Mouse (Mus musculus): ENCODE results near the gene Olfr463. TPM values are rescaled to one million over a fixed set of nuclear protein-coding genes. Genes with fewer than 3 reads are reported as not detected.
"Not testable (repeated sequence)": the region's sequence is repeated elsewhere in the genome, so short reads cannot be mapped to it uniquely, and the experiment has no call there.

The Olfr463 gene
- polyA plus RNA-seq, 1 experiment, result not detected

DNA sequence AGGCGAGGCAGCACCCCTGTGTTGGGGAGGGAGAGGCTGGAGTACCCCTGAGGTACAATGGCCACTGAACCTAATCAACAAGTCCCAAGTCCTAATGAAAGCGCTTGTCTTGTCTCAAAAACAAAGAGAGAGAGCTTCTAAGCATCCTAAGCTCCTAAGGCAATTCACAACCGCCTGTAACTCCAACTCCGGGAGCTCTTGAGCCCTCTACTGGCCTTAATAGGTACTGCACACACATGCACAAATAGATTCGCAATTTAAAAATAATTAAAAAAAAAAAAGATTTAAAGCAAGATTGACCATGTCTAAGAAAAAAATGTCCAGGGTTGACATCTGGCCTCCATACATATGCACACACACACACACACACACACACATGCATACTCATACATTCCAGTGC, 13.7 kb downstream of the Olfr463 start:
- no peak for TF ChIP-seq POLR2A (IDR thresholded peaks at IDR 0.05; ENCODE audit: borderline replicate concordance, extremely low read depth, low read depth, low read length)
- no peak for TF ChIP-seq CTCF (IDR thresholded peaks at IDR 0.05; ENCODE audit: insufficient read depth, low read length)
- 38% methylated on average over 5 of the region's 5 CpGs for WGBS
- H3K4me1 ChIP-seq (ENCODE audit: control insufficient read depth, insufficient read depth, low read length), result no peaks in the 10 kb centered on the region
- no peak for DNase-seq
- no peak overlapping the region for H3K4me3 ChIP-seq (replicated peaks; ENCODE audit: extremely low read depth, low read depth, low read length)

DNA sequence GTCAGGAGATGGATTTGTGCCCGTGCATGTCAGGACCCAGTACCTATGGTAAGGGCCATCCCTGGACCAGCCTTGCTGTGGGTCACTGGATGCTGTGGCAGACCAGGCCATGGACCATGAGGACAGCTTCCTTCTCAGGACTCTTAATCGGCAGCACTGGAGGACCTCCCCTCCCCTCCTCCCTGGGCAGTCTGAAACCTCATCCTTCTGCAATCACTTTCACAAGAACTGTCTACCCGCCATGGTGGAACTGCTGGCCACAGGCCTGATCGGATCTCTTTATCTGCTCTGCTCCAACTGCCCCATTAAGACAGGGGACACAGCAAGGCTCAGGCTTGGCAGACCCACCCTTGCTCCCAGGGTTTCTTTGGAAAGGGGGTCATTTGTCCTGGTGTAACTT, 15.5 kb downstream of the Olfr463 start:
- TF ChIP-seq POLR2A (IDR thresholded peaks at IDR 0.05; ENCODE audit: borderline replicate concordance, extremely low read depth, low read depth, low read length), result no peak
- TF ChIP-seq CTCF (IDR thresholded peaks at IDR 0.05; ENCODE audit: insufficient read depth, low read length), result no peak
- DNase-seq, result no peak
- Histone ChIP-seq H3K4me3 (replicated peaks; ENCODE audit: extremely low read depth, low read depth, low read length) (no peak overlapping the region), H3K4me1 (ENCODE audit: control insufficient read depth, insufficient read depth, low read length) (no peaks in the 10 kb centered on the region)
- 55% methylated on average over 4 of the region's 4 CpGs for WGBS

DNA sequence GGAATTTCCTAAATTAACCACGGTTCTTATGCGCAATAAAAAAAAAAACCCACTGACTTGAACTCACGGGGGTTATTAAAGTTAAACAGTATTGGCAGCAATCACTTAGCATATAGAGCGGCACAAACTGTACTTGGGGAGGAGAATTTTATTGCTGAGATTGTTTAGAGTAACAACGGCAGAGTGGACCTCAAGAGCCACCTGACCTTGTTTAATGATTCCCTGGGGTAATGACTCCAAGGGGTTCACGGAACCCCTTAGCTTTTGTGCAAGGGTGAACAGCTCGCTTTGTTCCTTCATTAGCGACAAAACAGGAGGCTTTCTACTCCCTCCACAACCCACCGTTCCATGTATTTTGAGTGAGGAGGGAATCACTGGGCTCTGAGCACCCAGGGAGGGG, 17.4 kb downstream of the Olfr463 start:
- H3K4me1 ChIP-seq (ENCODE audit: control insufficient read depth, insufficient read depth, low read length), result no peaks in the 10 kb centered on the region
- DNase-seq, result no peak
- 63% methylated on average over 9 of the region's 9 CpGs for WGBS
- no peak for TF ChIP-seq CTCF (IDR thresholded peaks at IDR 0.05; ENCODE audit: insufficient read depth, low read length)
- TF ChIP-seq POLR2A (IDR thresholded peaks at IDR 0.05; ENCODE audit: borderline replicate concordance, extremely low read depth, low read depth, low read length), result no peak
- no peak overlapping the region for H3K4me3 ChIP-seq (replicated peaks; ENCODE audit: extremely low read depth, low read depth, low read length)

DNA sequence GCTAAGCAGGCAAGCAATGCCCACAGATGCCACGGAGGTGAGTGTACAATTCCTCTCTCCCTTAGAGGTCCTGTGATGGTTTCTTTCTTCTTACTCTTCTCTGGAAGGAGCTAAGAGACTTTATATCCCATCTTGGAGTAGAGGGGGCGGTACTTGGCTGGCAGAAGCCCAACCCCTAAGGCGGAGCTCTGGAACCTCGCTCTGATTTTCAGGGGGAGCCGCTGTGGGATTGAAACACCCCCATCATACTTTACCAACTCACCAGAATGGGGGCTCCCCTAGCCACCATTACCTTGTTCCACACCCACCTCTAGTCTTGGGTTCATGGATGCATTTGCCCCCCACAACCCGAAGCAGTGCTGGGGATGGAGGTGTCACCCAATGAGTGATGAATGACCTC, 21.8 kb downstream of the Olfr463 start, which contains the start of gene Epx:
Epx (minus strand) TSS at position 101 of the 400 bp plus-strand sequence.
- DNase-seq, result no peak
- 75% methylated on average over 6 of the region's 6 CpGs for WGBS
- Histone ChIP-seq H3K4me1 (ENCODE audit: control insufficient read depth, insufficient read depth, low read length) (no peaks in the 10 kb centered on the region), H3K4me3 (replicated peaks; ENCODE audit: extremely low read depth, low read depth, low read length) (no peak within 1 kb of the TSS)
- TF ChIP-seq POLR2A (IDR thresholded peaks at IDR 0.05; ENCODE audit: borderline replicate concordance, extremely low read depth, low read depth, low read length), result no peak
- TF ChIP-seq CTCF (IDR thresholded peaks at IDR 0.05; ENCODE audit: insufficient read depth, low read length), result no peak

DNA sequence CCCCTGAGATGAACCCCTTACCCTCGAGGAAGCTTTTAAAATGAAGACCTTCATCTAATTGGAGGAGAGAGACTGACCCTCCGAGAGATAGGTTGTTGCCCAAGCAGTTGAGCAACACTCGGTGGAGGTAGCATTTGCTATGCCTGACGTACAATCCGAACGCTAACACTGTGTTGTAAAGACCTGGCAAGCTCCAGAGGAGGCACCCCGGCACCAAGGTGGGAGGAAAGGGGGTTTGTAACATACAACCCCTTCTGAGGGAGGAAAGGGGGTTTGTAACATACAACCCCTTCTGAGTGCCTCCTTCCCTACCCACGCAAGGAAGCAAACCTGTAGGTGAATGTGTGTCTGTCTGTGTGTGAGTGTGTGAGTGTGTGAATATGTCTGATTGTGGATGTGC, 25.4 kb downstream of the Olfr463 start:
- 31% methylated on average over 8 of the region's 8 CpGs for WGBS
- Histone ChIP-seq H3K4me1 (ENCODE audit: control insufficient read depth, insufficient read depth, low read length) (no peaks in the 10 kb centered on the region), H3K4me3 (replicated peaks; ENCODE audit: extremely low read depth, low read depth, low read length) (no peak overlapping the region)
- DNase-seq, result no peak
- TF ChIP-seq CTCF (IDR thresholded peaks at IDR 0.05; ENCODE audit: insufficient read depth, low read length), result no peak
- no peak for TF ChIP-seq POLR2A (IDR thresholded peaks at IDR 0.05; ENCODE audit: borderline replicate concordance, extremely low read depth, low read depth, low read length)

DNA sequence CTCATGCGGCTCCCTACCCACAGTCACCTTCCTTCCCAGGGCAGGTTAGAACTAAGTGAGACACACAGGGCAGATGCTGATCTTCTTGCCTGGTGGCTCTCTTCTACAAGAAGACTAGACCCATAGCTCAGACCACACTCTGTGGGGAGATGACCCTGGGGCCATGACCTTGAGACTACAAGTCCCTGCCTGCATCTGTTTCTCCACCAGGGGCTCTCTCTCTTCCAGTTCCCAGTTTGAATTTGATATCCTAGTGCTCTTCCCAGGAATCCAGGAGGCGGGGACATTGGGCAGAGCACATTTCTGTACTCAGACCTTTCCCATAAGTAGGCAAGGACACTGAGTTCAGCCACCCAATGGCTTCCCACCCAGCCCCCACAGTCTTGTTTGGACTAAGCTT, 27.1 kb downstream of the Olfr463 start:
- WGBS, result 72% methylated on average over 2 of the region's 2 CpGs
- Histone ChIP-seq H3K4me1 (ENCODE audit: control insufficient read depth, insufficient read depth, low read length) (no peaks in the 10 kb centered on the region), H3K4me3 (replicated peaks; ENCODE audit: extremely low read depth, low read depth, low read length) (no peak overlapping the region)
- TF ChIP-seq POLR2A (IDR thresholded peaks at IDR 0.05; ENCODE audit: borderline replicate concordance, extremely low read depth, low read depth, low read length) (no peak), CTCF (IDR thresholded peaks at IDR 0.05; ENCODE audit: insufficient read depth, low read length) (no peak)
- no peak for DNase-seq

DNA sequence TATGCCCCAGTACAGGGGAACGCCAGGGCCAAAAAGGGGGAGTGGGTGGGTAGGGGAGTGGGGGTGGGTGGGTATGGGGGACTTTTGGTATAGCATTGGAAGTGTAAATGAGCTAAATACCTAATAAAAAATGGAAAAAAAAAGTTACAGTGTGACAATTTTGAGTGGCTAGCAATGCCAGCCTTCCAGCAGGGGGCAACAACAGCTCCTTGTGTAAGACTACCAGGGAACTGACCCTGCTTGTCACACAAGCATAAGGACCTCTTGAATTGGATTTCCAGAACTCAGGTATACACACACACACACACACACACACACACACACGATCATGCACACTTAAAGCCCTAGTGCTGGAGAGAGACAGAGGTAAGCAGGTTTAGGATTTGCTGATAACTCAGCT, 30.3 kb downstream of the Olfr463 start:
- not testable (repeated sequence) for H3K4me3 ChIP-seq (replicated peaks; ENCODE audit: extremely low read depth, low read depth, low read length); DNase-seq
- whole genome bisulfite sequencing, result 62% methylated on average over 1 of the region's 2 CpGs

DNA sequence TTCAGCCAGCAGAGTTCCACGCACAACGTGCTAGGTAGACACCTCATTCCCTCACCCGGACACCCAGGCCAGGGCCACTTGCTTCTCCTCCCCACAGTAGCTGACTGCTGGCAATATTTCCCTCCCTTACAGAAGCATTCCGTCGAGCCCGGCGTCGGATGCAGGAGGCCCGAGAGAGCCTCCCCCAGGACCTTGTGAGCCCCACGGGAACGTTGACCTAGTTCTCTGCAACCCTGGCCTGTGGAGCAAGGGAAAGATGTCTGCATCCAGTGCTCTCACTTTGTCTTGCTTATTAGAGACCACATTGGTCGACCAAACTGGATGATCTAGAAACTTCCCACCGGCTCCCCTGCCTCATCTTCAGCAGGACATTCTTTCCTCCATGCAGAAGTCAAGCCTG, 34.4 kb downstream of the Olfr463 start:
- DNase-seq, result no peak
- WGBS, result 89% methylated on average over 13 of the region's 13 CpGs
- TF ChIP-seq POLR2A (IDR thresholded peaks at IDR 0.05; ENCODE audit: borderline replicate concordance, extremely low read depth, low read depth, low read length) (no peak), CTCF (IDR thresholded peaks at IDR 0.05; ENCODE audit: insufficient read depth, low read length) (no peak)

More for the DNA sequence above, 30.3 kb downstream of the Olfr463 start:
- H3K4me1 ChIP-seq (ENCODE audit: control insufficient read depth, insufficient read depth, low read length), result not testable (repeated sequence)

DNA sequence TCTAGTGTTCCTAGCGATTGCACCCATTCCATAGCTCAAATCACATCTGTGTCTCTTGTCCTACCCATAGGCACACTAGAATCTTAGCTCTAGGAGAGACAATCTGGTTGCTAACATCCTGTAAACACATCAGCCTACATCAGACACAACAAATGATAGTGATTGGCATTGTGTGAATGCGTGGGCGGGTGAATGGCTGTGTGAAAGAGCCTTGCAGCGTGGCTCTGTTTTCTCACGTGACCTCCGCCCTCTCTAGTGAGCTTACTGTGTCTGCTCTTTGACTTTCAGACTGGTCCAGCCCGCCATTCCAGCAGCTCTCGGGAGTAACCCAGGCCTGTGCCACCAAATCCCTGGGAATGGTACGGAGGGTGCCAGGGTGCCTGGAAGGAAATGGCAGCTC, 36.8 kb downstream of the Olfr463 start:
- TF ChIP-seq CTCF (IDR thresholded peaks at IDR 0.05; ENCODE audit: insufficient read depth, low read length), result no peak
- no peak for TF ChIP-seq POLR2A (IDR thresholded peaks at IDR 0.05; ENCODE audit: borderline replicate concordance, extremely low read depth, low read depth, low read length)

More for the DNA sequence above, 34.4 kb downstream of the Olfr463 start:
- no peak overlapping the region for H3K4me3 ChIP-seq (replicated peaks; ENCODE audit: extremely low read depth, low read depth, low read length)
- no peaks in the 10 kb centered on the region for H3K4me1 ChIP-seq (ENCODE audit: control insufficient read depth, insufficient read depth, low read length)

DNA sequence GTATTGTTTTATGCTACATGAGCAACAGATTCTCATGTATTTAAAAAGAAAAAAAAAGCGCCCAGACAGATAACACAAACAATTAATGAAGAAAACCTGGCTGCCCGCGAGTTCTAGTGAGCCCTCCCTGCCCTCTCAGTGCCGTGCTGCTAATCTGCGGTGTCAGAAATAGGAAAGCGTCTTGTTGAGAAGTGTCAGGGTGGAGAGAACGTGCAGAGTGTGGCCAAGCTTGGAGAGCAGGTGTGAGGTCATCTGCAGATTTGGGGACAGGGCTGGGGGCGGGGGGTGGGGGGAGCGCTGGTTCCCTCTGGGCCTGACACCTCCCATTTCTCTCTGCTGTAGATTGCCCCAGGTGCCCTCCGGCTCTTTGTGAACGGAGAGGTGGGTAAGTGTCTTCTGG, 37.9 kb downstream of the Olfr463 start:
- Histone ChIP-seq H3K4me1 (ENCODE audit: control insufficient read depth, insufficient read depth, low read length) (no peaks in the 10 kb centered on the region), H3K4me3 (replicated peaks; ENCODE audit: extremely low read depth, low read depth, low read length) (no peak overlapping the region)
- TF ChIP-seq CTCF (IDR thresholded peaks at IDR 0.05; ENCODE audit: insufficient read depth, low read length) (no peak), POLR2A (IDR thresholded peaks at IDR 0.05; ENCODE audit: borderline replicate concordance, extremely low read depth, low read depth, low read length) (no peak)
- WGBS, result 84% methylated on average over 11 of the region's 11 CpGs
- DNase-seq, result no peak

More for the DNA sequence above, 36.8 kb downstream of the Olfr463 start:
- WGBS, result 88% methylated on average over 9 of the region's 9 CpGs
- Histone ChIP-seq H3K4me1 (ENCODE audit: control insufficient read depth, insufficient read depth, low read length) (no peaks in the 10 kb centered on the region), H3K4me3 (replicated peaks; ENCODE audit: extremely low read depth, low read depth, low read length) (no peak overlapping the region)
- DNase-seq, result no peak
